Mouse (Mus musculus): ENCODE measurements around the gene Gm21830.

DNA sequence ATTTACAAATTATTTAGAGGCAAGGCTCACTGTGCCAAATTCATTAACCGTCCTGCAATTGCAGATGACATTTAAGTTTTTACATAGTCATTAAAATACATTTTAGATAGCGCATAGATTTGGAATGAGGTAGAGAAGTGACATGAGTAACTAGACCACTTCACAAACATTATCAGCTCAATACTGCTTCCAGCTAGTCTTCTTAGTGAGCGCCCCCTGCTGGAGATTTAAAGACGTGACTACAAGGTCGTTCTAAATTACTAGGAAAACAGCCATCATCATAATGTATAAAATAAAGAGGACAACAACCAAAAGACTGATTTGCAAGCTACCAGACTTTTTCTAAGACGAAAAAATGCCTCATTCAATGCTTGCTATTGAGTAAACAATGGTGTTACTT is 64.2 kb downstream of the Gm21830 start:
- no peak for TF ChIP-seq MAFK (IDR thresholded peaks at IDR 0.05; ENCODE audit: insufficient read depth, low read depth, low read length)
- no peak for TF ChIP-seq HCFC1 (IDR thresholded peaks at IDR 0.05; ENCODE audit: borderline replicate concordance, insufficient read depth, low read length)
- TF ChIP-seq CHD2 (IDR thresholded peaks at IDR 0.05; ENCODE audit: low read depth, low read length), result no peak
- TF ChIP-seq ZC3H11A (IDR thresholded peaks at IDR 0.05; ENCODE audit: borderline replicate concordance, low read depth, low read length), result no peak

Data from ES-E14 (cell line).